Mouse (Mus musculus) Patski (cell line): ENCODE results near the gene Szrd1. TPM values are rescaled to one million over a fixed set of nuclear protein-coding genes. Genes with fewer than 3 reads are reported as not detected.

Source experiments
- ATAC-seq: fragments of 100-300 bp; one replicate; pipeline ENCODE4 v1.8.0; 2021
- CTCF ChIA-PET: fragments of 350-600 bp; sonication (Branson Sonifier 250); formaldehyde crosslinking; loops from one replicate; lab custom pipeline; 2022; ENCODE audit warnings: inconsistent platforms; lab: Charles Lee
- POLR2A ChIA-PET: fragments of 350-600 bp; sonication (Branson Sonifier 250); formaldehyde crosslinking; loops from one replicate; lab custom pipeline; 2022; ENCODE audit warnings: antibody characterized with exemption, inconsistent platforms; lab: Charles Lee
- DNase-seq: peaks from one replicate; pipeline ENCODE4 v3.0.0-alpha.2; 2011; ENCODE audit warnings: low read depth, low spot score
- H3K27me3 ChIP-seq: fragments of 371-371 bp; one replicate; pipeline ENCODE4 v1.5.1; 2021
- CTCF ChIP-seq: fragments of 100-300 bp; IDR thresholded peaks from one replicate; pipeline ENCODE4 v1.5.1; 2021
- in situ Hi-C: fragments of 300-500 bp; cut with MboI; formaldehyde crosslinking; loops from 3 replicates; pipeline ENCODE4 v1.11.1; 2018; ENCODE audit warnings: low pct_unique_long_range_greater_than_20kb, mixed read lengths
- polyA plus RNA-seq: library from polyadenylated mRNA; unstranded; gene quantifications from one replicate; pipeline ENCODE4 v1.2.3, GENCODE M21; 2021

The Szrd1 gene
- polyA plus RNA-seq, 1 experiment from 2014 or later, result 54.3 TPM

DNA sequence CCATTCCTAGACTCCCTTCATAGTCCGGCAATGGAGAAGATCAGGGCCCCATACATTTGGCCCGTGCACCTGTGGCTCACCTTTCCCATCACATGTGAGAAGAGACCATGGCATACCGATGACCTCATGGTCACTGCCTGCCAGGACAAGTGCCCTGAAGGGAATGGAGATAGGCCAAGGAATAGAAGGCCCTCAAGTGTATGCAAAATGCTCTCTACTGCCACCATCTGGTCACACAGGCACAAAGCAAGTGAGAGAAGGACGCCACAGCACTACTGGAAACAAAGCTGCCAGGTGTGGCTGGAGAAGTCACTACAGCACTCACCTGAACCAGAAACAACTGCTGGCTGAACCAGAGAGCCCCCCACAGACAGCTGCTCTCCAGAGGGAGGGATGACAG is 69.8 kb downstream of the Szrd1 start:
- no peaks in the 10 kb centered on the region for H3K27me3 ChIP-seq
- no peak for TF ChIP-seq CTCF
- CTCF ChIA-PET, result interaction anchor here (0.8 to 1.0 kb wide), 2 partner anchors 10 to 26 kb away, joined by 3 read pairs; no protein-coding TSS in a partner anchor
- DNase-seq (no peak), ATAC-seq (no peak)
- in situ Hi-C loops, result no loop called here
- POLR2A ChIA-PET, result interaction anchor here (0.9 kb wide), 1 partner anchor 9 kb away, joined by 3 read pairs; no protein-coding TSS in a partner anchor

DNA sequence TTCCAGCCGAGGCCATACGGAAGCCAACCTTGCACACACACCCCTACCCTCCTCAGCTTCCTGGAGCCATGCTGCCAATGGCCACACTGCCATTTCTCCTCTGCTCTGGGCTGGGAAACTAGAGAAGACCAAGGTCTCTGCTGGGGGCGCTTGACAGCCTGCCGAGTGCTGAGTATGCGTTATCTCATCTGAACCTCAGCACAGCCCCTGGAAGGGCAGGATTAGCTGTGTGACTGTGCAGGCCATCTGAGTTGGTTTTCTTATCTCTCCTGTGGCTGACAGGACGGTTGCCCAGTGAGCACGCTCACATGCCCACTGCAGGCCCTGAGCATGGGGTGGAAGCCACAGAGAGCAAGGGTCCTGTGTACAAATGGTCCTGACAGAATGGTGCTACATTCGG is 70.9 kb downstream of the Szrd1 start:
- ChIA-PET POLR2A (interaction anchor here (1.5 kb wide), 1 partner anchor 9 kb away, joined by 4 read pairs; no protein-coding TSS in a partner anchor), CTCF (interaction anchor here (0.8 to 1.0 kb wide), 2 partner anchors 10 to 25 kb away, joined by 3 to 4 read pairs; partner anchors contain the start of gene Necap2)
- ATAC-seq (no peak), DNase-seq (no peak)
- no peaks in the 10 kb centered on the region for H3K27me3 ChIP-seq
- in situ Hi-C loops, result no loop called here
- TF ChIP-seq CTCF, result no peak

DNA sequence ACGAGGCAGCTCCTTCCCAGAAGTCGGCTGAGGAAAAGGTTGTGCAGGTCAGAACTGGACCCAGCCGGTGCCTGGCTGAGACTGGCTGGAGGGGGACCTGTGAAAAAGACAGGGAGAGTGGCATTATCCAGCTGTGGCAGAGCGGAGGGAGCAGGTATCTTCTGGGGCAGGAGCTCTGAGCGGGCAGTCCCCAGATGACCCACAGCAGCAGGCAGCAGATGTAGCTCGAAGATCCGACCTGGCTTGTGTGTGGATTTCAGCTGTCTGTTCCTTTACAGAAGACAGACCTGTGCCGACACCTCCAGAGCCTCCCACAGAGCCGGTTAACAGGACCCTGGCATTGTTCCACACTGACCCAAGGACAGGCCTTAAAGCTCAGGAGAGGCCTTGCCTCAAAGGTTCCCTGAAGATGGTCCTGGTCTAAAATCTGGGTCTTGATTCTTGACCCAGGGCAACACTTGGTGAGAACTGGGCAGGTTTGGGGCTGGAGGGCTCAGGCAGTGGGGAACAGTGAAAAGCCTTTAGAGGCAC is 72.0 kb downstream of the Szrd1 start:
- no peak for DNase-seq
- ChIA-PET POLR2A (interaction anchor here (1.2 kb wide), 1 partner anchor 9 kb away, joined by 4 read pairs; no protein-coding TSS in a partner anchor), CTCF (interaction anchor here (1.0 kb wide), 1 partner anchor 24 kb away, joined by 4 read pairs; no protein-coding TSS in a partner anchor)
- no peaks in the 10 kb centered on the region for H3K27me3 ChIP-seq
- TF ChIP-seq CTCF, result no peak
- in situ Hi-C loops, result no loop called here
- ATAC-seq, result no peak

DNA sequence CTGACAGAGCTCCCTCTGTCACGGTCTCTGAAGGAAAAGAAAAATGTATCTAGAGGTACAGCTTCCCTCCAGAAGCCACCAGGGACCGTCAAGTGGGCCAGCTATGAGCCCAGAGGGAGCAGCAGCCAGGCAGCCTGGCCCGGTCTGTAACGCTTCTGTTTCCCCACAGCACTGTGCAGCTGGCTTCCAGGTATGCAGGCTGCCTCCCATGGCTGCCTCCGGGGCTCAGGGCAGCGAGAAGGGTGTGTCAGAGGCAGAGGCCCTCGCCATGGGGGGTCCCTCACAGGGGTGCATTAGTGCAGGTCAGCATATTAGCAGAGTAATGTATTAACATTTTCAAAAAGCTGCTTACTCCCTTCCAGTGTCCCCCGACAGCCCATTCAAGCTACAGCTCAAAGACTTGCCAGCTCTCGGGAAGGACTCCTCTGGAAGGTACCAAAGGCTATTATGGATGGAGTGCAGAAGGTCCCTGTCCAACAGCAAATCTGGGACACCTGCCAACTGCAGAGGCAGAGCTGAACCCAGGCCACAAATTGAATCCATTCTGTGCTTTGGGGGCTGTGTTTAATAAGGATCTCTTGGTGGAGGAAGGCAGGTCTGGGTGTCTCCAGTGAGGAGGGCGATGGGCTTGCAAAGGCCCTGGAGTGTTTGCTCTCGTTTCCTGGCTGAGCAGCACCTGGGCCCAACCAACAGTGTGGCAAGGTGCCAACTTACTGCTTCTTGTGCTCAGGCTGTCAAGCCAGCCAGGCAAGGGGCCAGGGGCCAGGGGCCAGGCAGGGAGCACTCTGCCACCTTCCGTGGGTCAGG is 72.7 kb downstream of the Szrd1 start:
- POLR2A ChIA-PET, result interaction anchor here (1.2 kb wide), 1 partner anchor 10 kb away, joined by 4 read pairs; no protein-coding TSS in a partner anchor
- CTCF ChIA-PET, result no interaction called here
- ATAC-seq (peak; percentile 68), DNase-seq (no peak)
- TF ChIP-seq CTCF, result no peak
- in situ Hi-C loops, result no loop called here
- H3K27me3 ChIP-seq, result no peaks in the 10 kb centered on the region

DNA sequence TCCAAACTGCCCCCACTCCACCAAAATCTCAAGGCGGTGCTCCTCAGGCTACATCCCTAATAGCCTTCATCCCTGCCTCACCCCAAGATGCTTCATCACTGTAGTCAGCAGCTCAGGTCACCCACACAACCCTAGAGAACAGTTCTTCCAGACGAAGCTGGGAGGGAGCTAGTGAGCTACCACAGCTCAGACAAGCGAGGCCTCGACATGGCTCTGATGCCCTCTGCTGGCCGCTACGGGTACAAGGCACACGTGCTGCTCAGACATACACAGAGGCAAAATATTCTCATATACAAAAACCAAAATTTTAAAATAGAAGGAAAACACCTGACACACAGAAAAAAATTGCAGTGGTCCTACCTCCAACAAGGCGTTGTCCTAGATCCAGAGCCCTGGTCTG is 74.5 kb downstream of the Szrd1 start:
- H3K27me3 ChIP-seq, result no peaks in the 10 kb centered on the region
- no peak for TF ChIP-seq CTCF
- CTCF ChIA-PET, result interaction anchor here (0.9 kb wide), 1 partner anchor 13 kb away, joined by 3 read pairs; no protein-coding TSS in a partner anchor
- ATAC-seq (no peak), DNase-seq (no peak)
- POLR2A ChIA-PET, result no interaction called here
- in situ Hi-C loops, result no loop called here

DNA sequence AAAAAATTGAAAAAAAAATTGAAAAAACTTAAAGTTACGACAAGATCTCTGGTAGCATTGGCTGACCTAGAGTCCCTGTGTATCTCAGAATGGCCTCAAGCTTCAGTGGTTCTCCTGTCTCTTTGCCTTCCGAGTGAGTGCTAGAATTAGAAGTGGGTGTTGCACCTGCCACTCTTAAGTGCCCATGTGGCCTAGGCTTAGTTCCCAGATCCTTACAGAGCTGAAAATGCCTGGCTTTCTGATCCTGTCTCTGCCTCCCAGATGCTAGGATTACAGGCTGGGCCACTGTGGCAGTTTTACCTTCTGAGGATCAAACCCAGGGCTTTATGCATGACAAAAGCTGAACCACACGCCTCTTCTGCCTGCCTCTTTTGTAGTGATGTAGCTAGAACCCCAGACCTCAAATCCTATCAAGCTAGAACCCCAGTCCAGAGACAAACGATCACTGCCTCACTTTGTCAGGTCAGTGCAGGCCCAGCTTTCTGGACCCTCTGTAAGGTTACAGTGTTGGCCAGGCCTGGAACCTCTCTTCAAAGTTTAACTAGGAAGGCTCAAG is 75.4 kb downstream of the Szrd1 start:
- ATAC-seq (no peak), DNase-seq (no peak)
- ChIA-PET CTCF (no interaction called here), POLR2A (no interaction called here)
- in situ Hi-C loops, result no loop called here
- no peak for TF ChIP-seq CTCF
- no peaks in the 10 kb centered on the region for H3K27me3 ChIP-seq

Other genes starting within 250 kb of the Szrd1 start
- gene Padi2, start 233.4 kb downstream of the Szrd1 start, polyA plus RNA-seq, result 4.6 TPM
- gene Sdhb, start 178.6 kb downstream of the Szrd1 start, polyA plus RNA-seq, result 296 TPM
- gene Atp13a2, start 152.9 kb downstream of the Szrd1 start, polyA plus RNA-seq, result 42.6 TPM
- 40.3 TPM for gene Mfap2, start 129.4 kb downstream of the Szrd1 start, polyA plus RNA-seq
- gene Crocc, start 79.2 kb downstream of the Szrd1 start, polyA plus RNA-seq, result 11.9 TPM
- 55.9 TPM for gene Necap2, start 61.4 kb downstream of the Szrd1 start, polyA plus RNA-seq
- not detected for gene Spata21, start 51.4 kb downstream of the Szrd1 start, polyA plus RNA-seq
- 9.2 TPM for gene Fbxo42, start 8.1 kb upstream of the Szrd1 start, polyA plus RNA-seq
- gene Rsg1, start 74.2 kb upstream of the Szrd1 start, polyA plus RNA-seq, result 1.9 TPM
- 4.8 TPM for gene Arhgef19, start 99.7 kb upstream of the Szrd1 start, polyA plus RNA-seq
- gene Epha2, start 161.5 kb upstream of the Szrd1 start, polyA plus RNA-seq, result 59.1 TPM
- gene Fam131c, start 228.4 kb upstream of the Szrd1 start, polyA plus RNA-seq, result 0.60 TPM